ENCODE assay signal across 14 mouse cellular contexts in genomic region chrX:100796041-100796740, GRCm38 (mm10). TPM values are rescaled to one million over a fixed set of nuclear protein-coding genes. Genes with fewer than 3 reads are reported as not detected.
DNase-seq lines count a peak whose midpoint lies in the region; ATAC-seq and TF ChIP-seq lines count a peak whose summit lies in the region.
"Had no signal": no experiment of that assay in that cellular context is flagged by ENCODE, and none has a peak within 500 bp of the region (broad histone marks: within the 10 kb centered on the region; RNA-seq: fewer than 3 reads in every experiment).

No protein-coding gene starts in this region.

- no peak overlapping the region for H3K9ac ChIP-seq in stomach, postnatal 0 days (ENCODE audit: low read length)
- H3K9ac ChIP-seq: heart, embryonic 15.5 days; hindbrain, embryonic 14.5 days; kidney, embryonic 15.5 days; liver, embryonic 15.5 days; neural tube, embryonic 12.5 days had no signal

- ATAC-seq in stomach, postnatal 0 days (ENCODE audit: low FRiP score, low TSS enrichment): no peak

- no peak for TF ChIP-seq EP300 in stomach, postnatal 0 days (optimal IDR thresholded peaks at IDR 0.05)

- no peaks in the 10 kb centered on the region for H3K27me3 ChIP-seq in stomach, postnatal 0 days (ENCODE audit: control insufficient read depth, insufficient read depth, low read length)
- H3K27me3 ChIP-seq: heart, embryonic 15.5 days; liver, embryonic 15.5 days; neural tube, embryonic 12.5 days had no signal

- no peaks in the 10 kb centered on the region for H3K4me1 ChIP-seq in stomach, postnatal 0 days (replicated peaks; ENCODE audit: control insufficient read depth, insufficient read depth)
- H3K4me1 ChIP-seq: limb, embryonic 10.5 days; liver, embryonic 15.5 days had no signal

- TF ChIP-seq CTCF in stomach, postnatal 0 days (IDR thresholded peaks at IDR 0.05; ENCODE audit: low read depth): no peak

- WGBS in stomach, postnatal 0 days: 63% methylated on average over 6 of the region's 6 CpGs

- H3K27ac ChIP-seq in stomach, postnatal 0 days (replicated peaks): peak overlapping the region; percentile 73
- H3K27ac ChIP-seq: heart, embryonic 15.5 days; hindbrain, embryonic 14.5 days; kidney, embryonic 15.5 days; limb, embryonic 10.5 days; liver, embryonic 15.5 days; macrophage; neural tube, embryonic 12.5 days had no signal

- intact Hi-C loops in left cerebral cortex, postnatal 4 days (cut with DNase I): no loop called here
- intact Hi-C loops in left cerebral cortex, postnatal 10 days (cut with DNase I): no loop called here
- intact Hi-C loops in left cerebral cortex, postnatal 14 days (cut with DNase I): no loop called here

- no peak overlapping the region for H3K4me2 ChIP-seq in stomach, postnatal 0 days (replicated peaks; ENCODE audit: low read depth)
- H3K4me2 ChIP-seq: heart, embryonic 15.5 days; hindbrain, embryonic 14.5 days; kidney, embryonic 15.5 days; liver, embryonic 15.5 days; neural tube, embryonic 12.5 days had no signal

- no peak overlapping the region for H3K4me3 ChIP-seq in stomach, postnatal 0 days (ENCODE audit: low read depth, low read length)
- H3K4me3 ChIP-seq: heart, embryonic 15.5 days; kidney, embryonic 15.5 days; limb, embryonic 10.5 days; liver, embryonic 15.5 days; neural tube, embryonic 12.5 days had no signal

- DNase-seq in left cerebral cortex, postnatal 4 days: peak; percentile 32
- DNase-seq in left cerebral cortex, postnatal 10 days (ENCODE audit: extremely low spot score in 1 of 2, low spot score in 2 of 2): no peak
- DNase-seq in cerebellum, adult 18-20 months: peak; percentile 55 to 68
- peak; percentile 56 to 66 for DNase-seq in cerebellum, postnatal 14 days
- DNase-seq in stomach, postnatal 0 days (ENCODE audit: low spot score): no peak
- no peak for DNase-seq in frontal cortex, postnatal 25 days (ENCODE audit: low spot score in 2 of 2)
- DNase-seq in left cerebral cortex, postnatal 14 days (ENCODE audit: low spot score in 2 of 2): no peak

- H3K9me3 ChIP-seq in stomach, postnatal 0 days (ENCODE audit: control insufficient read depth, low read length): no peaks in the 10 kb centered on the region
- H3K9me3 ChIP-seq: heart, embryonic 15.5 days; kidney, embryonic 15.5 days; limb, embryonic 10.5 days; liver, embryonic 15.5 days; neural tube, embryonic 12.5 days had no signal

- H3K36me3 ChIP-seq in stomach, postnatal 0 days (ENCODE audit: control insufficient read depth, insufficient read depth, low read length): no peaks in the 10 kb centered on the region
- H3K36me3 ChIP-seq: heart, embryonic 15.5 days; liver, embryonic 15.5 days; neural tube, embryonic 12.5 days had no signal

RNA-seq across cellular contexts. Expression of gene Dlg3, which starts 28.7 kb away (rescaled TPM):
- total RNA-seq in left cerebral cortex, postnatal 4 days (2021): 10 to 100 TPM; 91.0 to 98.1 TPM
- total RNA-seq in left cerebral cortex, postnatal 10 days (2021): 100 to 1,000 TPM; 144 to 152 TPM
- 3.0 and 3.2 TPM in 2 replicates for polyA plus RNA-seq in stomach, postnatal 0 days (2015; fragmentation: Nextera tagmentation; extraction: Ambion mirVana)
- total RNA-seq in left cerebral cortex, postnatal 14 days (2021): 100 to 1,000 TPM; 153 to 158 TPM

Comparison
In these comparisons a context has a peak if more than half of its experiments do, and no peak if none do; other contexts are left out.
1. DNase-seq: peak in left cerebral cortex, postnatal 4 days (single experiment), cerebellum, adult 18-20 months (2 of 2) and cerebellum, postnatal 14 days (2 of 2); none in left cerebral cortex, postnatal 10 days (0 of 2), stomach, postnatal 0 days (single experiment), frontal cortex, postnatal 25 days (0 of 2) and left cerebral cortex, postnatal 14 days (0 of 2).